Mouse (Mus musculus): ENCODE data around the gene Aasdh. TPM values are rescaled to one million over a fixed set of nuclear protein-coding genes. Genes with fewer than 3 reads are reported as not detected.

Aasdh gene
- total RNA-seq, 2 experiments from 2014 or later, result 4.2 to 13.5 TPM

DNA sequence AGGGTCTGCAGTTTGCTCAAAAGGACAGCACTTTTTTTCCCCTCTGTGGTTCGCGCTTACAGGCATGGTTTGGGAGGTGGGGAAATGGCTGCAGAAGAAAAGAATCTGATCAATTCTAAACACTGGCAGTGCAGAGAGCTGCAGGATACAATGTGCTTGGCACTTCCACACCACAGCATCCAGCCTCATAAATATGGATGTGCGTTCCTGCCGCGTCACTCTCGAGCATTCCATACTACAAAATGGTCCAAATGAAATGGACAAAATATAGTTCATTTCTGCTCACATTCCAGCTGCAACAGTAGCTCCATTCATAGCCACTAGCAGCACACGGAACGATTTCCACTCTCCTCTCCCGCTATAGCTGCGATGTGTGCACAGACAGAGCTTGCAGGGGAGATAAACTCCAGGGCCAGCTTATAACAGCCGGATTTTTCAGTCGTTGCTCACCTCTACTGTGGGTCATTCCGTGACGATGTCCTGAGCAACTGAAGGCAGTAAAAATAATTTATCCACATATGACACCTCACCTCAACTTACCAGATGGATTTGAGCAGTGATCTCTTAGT lies 60.6 kb downstream of the Aasdh start:
- no peak for ATAC-seq (replicated peaks; ENCODE audit: low FRiP score, poor library complexity, severe bottlenecking)

DNA sequence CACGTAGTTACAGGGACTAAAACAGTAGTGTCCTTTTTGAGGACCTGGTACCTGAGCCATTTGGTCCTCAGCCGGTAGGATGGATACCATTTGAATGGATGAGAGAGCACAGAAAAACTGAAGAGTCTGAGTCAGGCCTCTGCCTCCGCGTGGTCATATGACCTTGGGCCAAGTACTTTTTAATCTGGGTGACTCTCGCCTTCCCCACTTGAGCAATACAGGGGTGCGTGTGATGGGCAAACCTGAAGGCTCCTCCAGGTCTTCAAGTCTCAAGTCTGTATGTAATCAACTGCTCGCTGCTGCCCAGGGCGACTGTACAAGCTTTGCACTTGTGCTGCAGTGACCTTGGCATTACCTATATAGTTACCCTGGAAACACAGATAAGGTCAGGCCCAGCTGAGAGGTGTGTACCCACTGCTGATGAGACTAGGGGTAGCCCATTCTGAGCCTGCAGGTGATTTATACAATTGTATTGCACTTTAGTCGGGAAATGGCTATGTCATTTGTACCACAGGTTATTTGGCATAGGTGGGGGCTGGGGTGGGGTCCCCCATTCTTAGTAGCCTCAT lies 61.4 kb downstream of the Aasdh start:
- ATAC-seq (replicated peaks; ENCODE audit: low FRiP score, poor library complexity, severe bottlenecking), result no peak

DNA sequence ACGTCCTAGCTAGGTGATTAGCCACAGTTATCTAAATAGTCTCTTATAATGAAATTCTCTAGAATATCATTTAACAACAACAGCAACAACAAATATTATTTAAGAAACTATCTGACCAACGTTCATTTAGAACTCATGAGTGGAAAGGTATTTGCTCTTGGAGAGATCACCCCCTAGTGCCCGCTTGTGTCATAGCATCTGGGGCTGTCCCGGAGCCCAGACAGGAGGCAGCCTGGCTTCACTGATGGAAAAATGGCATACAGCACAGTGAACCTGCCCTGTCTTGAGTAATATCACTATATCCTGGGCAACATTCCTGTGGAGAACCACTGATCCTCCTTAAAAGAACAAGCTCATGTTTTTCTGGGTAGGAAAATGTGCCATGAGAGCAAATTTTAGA lies 61.9 kb downstream of the Aasdh start:
- ATAC-seq (replicated peaks; ENCODE audit: low FRiP score, poor library complexity, severe bottlenecking), result peak; percentile 81

DNA sequence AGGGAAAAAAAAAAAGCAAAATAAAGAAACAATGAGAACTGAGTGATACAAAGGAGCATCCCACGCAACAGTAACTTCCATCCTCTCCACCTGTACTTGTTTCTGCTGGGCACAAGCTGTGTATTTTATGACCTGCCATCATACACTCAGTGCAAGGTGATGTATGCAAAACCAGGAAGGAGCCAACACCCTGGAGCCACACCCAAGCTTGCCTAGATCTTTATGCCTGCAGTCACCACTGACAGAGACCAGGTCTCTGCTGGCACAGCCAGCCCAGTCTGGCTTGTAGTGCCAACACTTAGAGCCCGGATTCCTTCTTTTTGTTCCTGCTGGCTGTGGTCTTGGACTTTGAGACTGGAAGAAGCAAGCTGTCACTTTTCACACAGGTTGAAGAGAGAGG lies 63.5 kb downstream of the Aasdh start:
- ATAC-seq (replicated peaks; ENCODE audit: low FRiP score, poor library complexity, severe bottlenecking), result no peak

DNA sequence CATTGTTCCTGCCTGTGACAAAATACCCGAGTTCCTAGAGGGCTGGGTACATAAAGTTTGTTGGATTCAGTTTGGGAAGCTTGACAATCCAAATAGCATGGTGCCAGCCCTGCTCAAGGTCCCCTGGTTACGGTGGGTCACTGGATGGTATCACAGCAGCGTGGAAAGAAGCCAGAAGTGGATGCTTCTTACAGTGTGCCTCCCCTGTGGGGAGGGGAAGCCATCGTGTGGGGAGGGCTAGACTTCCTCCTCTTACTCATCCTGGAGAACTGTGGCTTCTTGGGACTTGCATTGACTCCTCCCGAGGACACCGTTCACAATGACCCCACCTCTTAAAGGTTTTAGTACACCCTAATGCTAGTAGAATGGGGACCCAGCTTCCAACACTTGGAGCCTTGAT lies 65.5 kb downstream of the Aasdh start:
- no peak for ATAC-seq (replicated peaks; ENCODE audit: low FRiP score, poor library complexity, severe bottlenecking)

DNA sequence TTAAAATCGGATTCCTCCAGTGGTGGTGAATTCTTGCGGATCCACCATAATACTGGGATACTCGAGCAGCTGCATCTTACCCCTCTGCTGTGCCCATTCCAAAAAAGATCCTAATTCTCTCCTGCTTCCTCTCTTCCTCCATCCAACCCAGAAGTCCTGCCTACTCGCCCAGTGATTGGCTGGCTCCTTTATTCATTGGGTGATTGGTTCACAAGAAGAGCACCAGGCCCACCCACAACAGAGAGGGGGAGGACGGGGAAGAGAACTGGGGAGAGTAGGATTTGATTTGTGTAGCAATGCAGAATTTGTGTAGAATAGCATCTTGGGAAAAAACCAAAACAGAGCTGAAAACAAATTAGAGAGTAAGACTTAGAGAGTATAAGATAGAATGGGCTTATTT lies 68.3 kb downstream of the Aasdh start:
- ATAC-seq (replicated peaks; ENCODE audit: low FRiP score, poor library complexity, severe bottlenecking), result no peak

DNA sequence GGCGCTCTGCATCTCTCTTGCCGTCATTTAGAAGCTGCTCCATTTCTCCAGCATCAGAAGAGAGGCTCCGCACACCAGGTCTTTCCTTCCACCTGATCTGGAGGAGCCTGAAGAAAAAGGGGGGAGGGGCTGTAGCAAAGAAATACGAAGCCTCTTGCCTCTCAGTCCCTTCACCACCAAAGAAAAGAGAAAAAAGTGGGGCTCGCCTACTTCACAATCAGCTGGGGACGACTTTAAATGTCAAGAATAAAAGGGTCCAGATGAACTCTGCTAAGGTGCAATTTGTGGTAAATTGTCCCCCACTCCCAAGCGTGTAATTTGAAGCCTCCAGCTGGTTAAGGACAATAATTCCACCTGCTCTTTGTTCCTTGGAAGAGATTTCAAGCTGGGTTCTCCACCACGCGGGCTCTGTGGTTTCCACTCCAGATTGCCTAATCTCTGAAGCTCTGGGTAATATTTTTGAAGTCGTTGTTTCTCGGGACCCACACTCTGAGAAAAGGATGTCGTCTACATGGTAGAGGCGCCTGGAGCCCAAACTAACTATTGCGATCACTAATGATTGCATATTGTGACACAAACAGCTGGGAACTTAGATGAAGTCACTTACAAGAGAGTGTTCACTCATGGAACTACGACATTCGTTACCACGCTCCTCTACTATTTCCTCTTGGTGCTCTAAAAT lies 72.6 kb downstream of the Aasdh start:
- no peak for ATAC-seq (replicated peaks; ENCODE audit: low FRiP score, poor library complexity, severe bottlenecking)

DNA sequence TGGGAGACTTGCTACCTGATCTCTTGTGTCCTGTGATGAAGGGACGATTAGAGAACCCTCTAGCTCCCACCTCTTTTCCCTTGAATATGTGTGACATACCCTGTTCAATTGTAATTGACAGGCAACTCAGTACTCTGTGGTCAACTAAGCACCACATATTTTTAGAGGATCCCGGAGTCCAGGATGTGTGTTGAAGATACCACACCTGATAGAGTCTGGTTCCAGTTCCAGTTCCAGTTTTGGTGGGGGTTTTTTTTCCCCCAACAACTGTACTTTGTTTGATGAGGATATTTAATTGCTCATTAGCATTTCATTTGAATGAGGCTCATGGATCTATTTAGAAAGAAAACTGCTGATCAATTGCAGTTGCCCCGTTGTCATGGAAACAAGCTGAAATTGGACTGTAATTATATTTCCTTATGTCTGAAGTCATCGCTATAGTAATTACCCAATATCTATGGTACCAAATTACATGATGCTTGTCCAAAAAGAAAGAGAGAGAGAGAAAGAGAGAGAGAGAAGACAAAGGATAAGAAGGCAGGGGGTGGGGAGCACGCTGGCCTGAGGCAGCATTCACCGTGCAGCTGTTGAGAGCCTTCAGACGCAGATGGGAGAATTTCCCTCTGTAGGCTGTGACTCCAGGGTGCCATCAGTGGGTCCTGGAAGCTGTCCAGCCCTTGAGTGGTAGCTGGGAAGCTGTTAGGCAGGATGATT lies 76.6 kb downstream of the Aasdh start:
- no peak for ATAC-seq (replicated peaks; ENCODE audit: low FRiP score, poor library complexity, severe bottlenecking)

Other genes starting within 250 kb of the Aasdh start
- gene C530008M17Rik, start 249.0 kb downstream of the Aasdh start, total RNA-seq (2015; ENCODE audit: low replicate concordance), result 10.0 and 18.1 TPM in 2 replicates
- 18.9 and 23.7 TPM in 2 replicates for gene C530008M17Rik, start 249.0 kb downstream of the Aasdh start, total RNA-seq (2017; ENCODE audit: low replicate concordance)
- 72.1 and 74.2 TPM in 2 replicates for gene Paics, start 45.8 kb upstream of the Aasdh start, total RNA-seq (2015; ENCODE audit: low replicate concordance)
- gene Paics, start 45.8 kb upstream of the Aasdh start, total RNA-seq (2017; ENCODE audit: low replicate concordance), result 55.9 and 80.4 TPM in 2 replicates
- gene Ppat, start 46.1 kb upstream of the Aasdh start, total RNA-seq (2015; ENCODE audit: low replicate concordance), result 9.8 and 13.3 TPM in 2 replicates
- gene Ppat, start 46.1 kb upstream of the Aasdh start, total RNA-seq (2017; ENCODE audit: low replicate concordance), result 12.0 and 12.8 TPM in 2 replicates
- 26.3 and 35.1 TPM in 2 replicates for gene Srp72, start 69.2 kb upstream of the Aasdh start, total RNA-seq (2015; ENCODE audit: low replicate concordance)
- 40.6 and 45.2 TPM in 2 replicates for gene Srp72, start 69.2 kb upstream of the Aasdh start, total RNA-seq (2017; ENCODE audit: low replicate concordance)
- not detected in 2 replicates for gene Arl9, start 98.5 kb upstream of the Aasdh start, total RNA-seq (2015; ENCODE audit: low replicate concordance)
- not detected in 2 replicates for gene Arl9, start 98.5 kb upstream of the Aasdh start, total RNA-seq (2017; ENCODE audit: low replicate concordance)
- gene Thegl, start 110.5 kb upstream of the Aasdh start, total RNA-seq (2015; ENCODE audit: low replicate concordance), result 0.84 TPM in 1 of 2 replicates, not detected in the other
- not detected in 2 replicates for gene Thegl, start 110.5 kb upstream of the Aasdh start, total RNA-seq (2017; ENCODE audit: low replicate concordance)
- 11.3 TPM in 1 of 2 replicates, not detected in the other for gene Hopx, start 209.6 kb upstream of the Aasdh start, total RNA-seq (2015; ENCODE audit: low replicate concordance)
- gene Hopx, start 209.6 kb upstream of the Aasdh start, total RNA-seq (2017; ENCODE audit: low replicate concordance), result 3.3 and 6.4 TPM in 2 replicates

All from erythroblast, adult 5-6 weeks (primary cell).